Mouse (Mus musculus): ENCODE data around the gene Klhl33. TPM values are rescaled to one million over a fixed set of nuclear protein-coding genes. Genes with fewer than 3 reads are reported as not detected.
"Not testable (repeated sequence)": the region's sequence is repeated elsewhere in the genome, so short reads cannot be mapped to it uniquely, and the experiment has no call there.

Gene Klhl33
- polyA plus RNA-seq, 1 experiment from 2014 or later: 0.15 TPM

DNA sequence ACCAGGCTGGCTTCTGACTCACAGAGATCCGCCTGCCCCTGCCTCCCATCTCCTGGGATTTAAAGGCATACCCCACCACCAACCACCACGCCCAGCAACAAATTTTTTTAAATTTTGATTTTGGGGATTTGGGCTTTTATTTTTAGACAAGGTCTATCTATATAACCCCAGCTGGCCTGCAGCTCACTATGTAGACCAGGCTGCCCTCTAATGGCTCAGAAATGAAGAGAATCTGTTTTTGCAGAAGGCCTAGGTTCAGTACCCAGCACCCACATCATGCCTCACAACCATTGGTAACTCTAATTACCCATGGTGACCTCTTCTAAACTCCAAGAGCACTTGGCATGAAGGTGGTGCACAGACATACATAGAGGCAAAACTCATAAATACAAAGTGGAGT, 26.0 kb downstream of the Klhl33 start:
- Histone ChIP-seq H3K4me2 (no peak overlapping the region), H3K9me3 (replicated peaks) (no peaks in the 10 kb centered on the region), H3K27me3 (no peaks in the 10 kb centered on the region), H3K9ac (no peak overlapping the region), H3K4me3 (replicated peaks) (no peak overlapping the region), H3K36me3 (no peaks in the 10 kb centered on the region), H3K4me1 (replicated peaks) (peaks cover 16% of the 10 kb centered on the region), H3K27ac (no peak overlapping the region)
- 66% methylated on average over 2 of the region's 2 CpGs for WGBS (ENCODE audit: insufficient replicate concordance)
- DNase-seq (no peak), ATAC-seq (ENCODE audit: low read depth) (no peak)

DNA sequence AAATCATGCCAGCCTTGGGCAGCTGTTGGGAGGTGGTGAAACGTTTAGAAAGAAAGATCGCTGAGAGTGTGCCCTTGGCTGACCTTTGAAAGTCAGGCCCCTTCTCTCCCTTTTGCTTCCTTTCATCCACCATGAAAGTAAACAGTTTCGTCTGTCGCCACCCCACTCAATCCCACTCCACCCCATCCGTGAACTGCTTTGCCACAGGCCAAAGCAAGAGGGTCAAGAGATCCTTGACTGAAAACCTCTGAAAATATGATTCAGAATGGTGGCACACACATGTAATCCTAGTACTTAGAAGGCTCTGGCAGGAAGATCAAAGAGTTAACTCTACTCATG, 26.5 kb downstream of the Klhl33 start:
- Histone ChIP-seq H3K4me3 (replicated peaks) (peak overlapping the region; percentile 64), H3K4me2 (peak overlapping the region; percentile 75), H3K4me1 (replicated peaks) (peaks cover 16% of the 10 kb centered on the region), H3K9me3 (replicated peaks) (no peaks in the 10 kb centered on the region), H3K36me3 (no peaks in the 10 kb centered on the region), H3K27ac (no peak overlapping the region), H3K9ac (no peak overlapping the region), H3K27me3 (no peaks in the 10 kb centered on the region)
- 42% methylated on average over 5 of the region's 5 CpGs for WGBS (ENCODE audit: insufficient replicate concordance)
- no peak for ATAC-seq (ENCODE audit: low read depth)
- no peak for DNase-seq

DNA sequence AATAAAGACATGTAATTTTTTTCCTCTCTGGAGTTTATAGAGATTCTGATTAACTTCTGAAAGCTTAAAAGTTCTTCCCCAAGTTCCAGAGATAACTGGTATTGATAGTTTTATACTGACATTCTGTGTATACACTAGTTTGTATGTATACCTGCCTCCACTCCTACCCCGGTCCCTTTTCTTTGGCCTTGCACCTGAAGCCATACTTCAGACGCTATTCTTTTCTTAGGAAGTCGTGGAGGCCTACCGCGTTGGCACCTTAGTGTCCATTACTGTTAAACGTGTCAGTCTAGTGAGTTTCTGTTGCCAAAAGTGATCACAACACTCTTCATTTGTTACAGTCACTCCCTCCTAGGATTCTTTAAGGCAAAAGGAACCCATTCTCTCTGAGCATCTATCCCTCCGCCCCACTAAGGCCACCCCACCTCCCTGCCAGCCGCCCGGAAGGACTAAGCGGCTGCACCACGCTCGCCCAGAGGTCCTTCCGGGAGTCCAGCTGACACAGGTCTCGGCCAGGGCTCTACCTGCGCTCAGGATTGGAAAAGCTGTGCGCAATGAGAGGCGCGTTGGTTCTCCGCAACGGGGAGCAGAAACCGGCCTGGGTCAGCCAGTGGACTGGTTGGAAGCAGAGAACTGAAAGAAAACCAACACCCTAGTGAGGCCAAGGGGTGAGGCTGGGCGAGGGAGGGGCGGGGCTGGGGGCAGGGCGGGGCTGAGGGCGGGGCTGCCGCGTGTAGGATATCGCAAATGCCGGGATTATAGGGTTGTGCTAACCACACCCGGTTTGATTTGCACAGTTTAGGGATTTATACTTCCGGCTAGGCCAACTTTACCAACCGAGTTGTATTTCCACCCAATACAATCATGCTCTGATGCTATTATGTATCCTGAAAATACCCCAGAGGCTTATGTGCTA, 27.2 kb downstream of the Klhl33 start, which contains the start of gene Tep1:
Gene Tep1, minus strand, starts transcription at position 672 of the 916 bp plus-strand sequence.
- DNase-seq: peak; percentile 61
- Histone ChIP-seq H3K27me3 (no peaks in the 10 kb centered on the region), H3K4me1 (replicated peaks) (peaks cover 16% of the 10 kb centered on the region)

DNA sequence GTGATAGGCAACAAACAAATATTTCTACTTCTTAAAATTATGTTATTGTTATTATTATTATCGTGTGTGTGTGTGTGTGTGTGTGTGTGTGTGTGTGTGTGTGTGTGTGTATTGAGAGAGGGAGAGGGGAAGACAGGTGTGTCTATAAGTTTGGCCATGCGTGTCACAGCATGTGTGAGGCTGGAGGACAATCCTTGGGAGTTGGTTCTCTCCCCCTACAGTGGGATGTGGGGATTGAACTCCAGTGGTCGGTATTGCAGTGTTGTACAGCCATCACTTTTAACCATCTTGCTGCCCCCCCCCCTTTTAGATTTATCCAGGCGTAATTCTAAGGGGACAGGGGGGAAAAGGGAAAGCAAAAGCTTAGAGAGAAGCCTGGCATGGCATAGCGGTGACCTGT, 28.7 kb downstream of the Klhl33 start:
- Histone ChIP-seq H3K4me3 (replicated peaks) (no peak overlapping the region), H3K27ac (no peak overlapping the region), H3K9ac (no peak overlapping the region), H3K9me3 (replicated peaks) (no peaks in the 10 kb centered on the region), H3K4me1 (replicated peaks) (peaks cover 11% of the 10 kb centered on the region), H3K27me3 (no peaks in the 10 kb centered on the region), H3K36me3 (no peaks in the 10 kb centered on the region), H3K4me2 (no peak overlapping the region)
- WGBS (ENCODE audit: insufficient replicate concordance): 63% methylated on average over 5 of the region's 5 CpGs
- DNase-seq: no peak
- ATAC-seq (ENCODE audit: low read depth): no peak

More for the DNA sequence above, 27.2 kb downstream of the Klhl33 start, which contains the start of gene Tep1:
- whole genome bisulfite sequencing (ENCODE audit: insufficient replicate concordance): 5% methylated on average over 32 of the region's 32 CpGs
- peak; percentile 89 for ATAC-seq (ENCODE audit: low read depth)
- Histone ChIP-seq H3K9ac (peak within 1 kb of the TSS; percentile 69), H3K9me3 (replicated peaks) (no peaks in the 10 kb centered on the region), H3K27ac (peak within 1 kb of the TSS; percentile 50; the same call in 1 of the 2 replicates), H3K4me2 (peak within 1 kb of the TSS; percentile 75), H3K4me3 (replicated peaks) (peak within 1 kb of the TSS; percentile 64), H3K36me3 (no peaks in the 10 kb centered on the region)

DNA sequence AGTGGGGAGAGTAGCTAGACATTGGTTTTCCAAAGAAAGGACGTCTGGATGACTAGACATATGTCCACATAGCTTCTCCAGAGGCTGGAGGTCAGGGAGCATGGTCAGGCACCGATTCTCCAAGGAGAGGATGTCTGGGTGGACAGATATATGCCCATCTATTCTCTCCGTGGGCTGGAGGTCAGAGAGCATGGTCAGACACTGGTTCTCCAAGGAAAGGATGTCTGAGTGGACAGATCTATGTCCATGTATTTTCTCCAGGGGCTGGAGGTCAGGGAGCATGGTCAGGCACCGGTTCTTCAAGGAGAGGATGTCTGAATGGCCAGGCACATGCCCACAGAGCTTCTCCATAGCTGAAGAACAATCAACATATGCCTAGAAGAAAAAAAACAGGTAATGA, 29.1 kb downstream of the Klhl33 start:
- WGBS (ENCODE audit: insufficient replicate concordance): 60% methylated on average over 4 of the region's 4 CpGs
- H3K4me3 ChIP-seq (replicated peaks): no peak overlapping the region
- no peak for ATAC-seq (ENCODE audit: low read depth)

DNA sequence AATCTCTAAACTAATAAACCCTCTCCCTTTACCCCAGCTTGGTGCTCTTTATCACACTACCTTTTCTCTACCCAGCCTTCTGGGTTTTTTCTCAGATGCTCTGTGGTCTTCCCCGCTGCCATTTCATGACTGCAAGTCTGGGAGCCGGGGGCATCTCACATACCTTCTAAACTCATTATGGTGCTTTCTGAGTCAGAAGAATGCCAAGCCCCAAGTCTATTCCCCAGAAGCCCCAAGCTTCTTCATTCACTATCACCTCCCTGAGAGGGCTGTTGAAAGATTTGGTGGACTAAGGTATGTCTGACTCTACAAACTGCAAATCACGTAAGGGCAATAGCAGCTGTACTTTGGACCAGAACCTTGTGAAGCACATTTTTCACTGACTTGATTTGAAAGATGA, 30.3 kb downstream of the Klhl33 start:
- Histone ChIP-seq H3K4me3 (replicated peaks) (no peak overlapping the region), H3K9me3 (replicated peaks) (no peaks in the 10 kb centered on the region), H3K4me1 (replicated peaks) (peaks cover 11% of the 10 kb centered on the region), H3K4me2 (no peak overlapping the region), H3K9ac (no peak overlapping the region), H3K27ac (no peak overlapping the region), H3K27me3 (no peaks in the 10 kb centered on the region), H3K36me3 (no peaks in the 10 kb centered on the region)
- DNase-seq (no peak), ATAC-seq (ENCODE audit: low read depth) (no peak)
- 76% methylated on average over 3 of the region's 3 CpGs for WGBS (ENCODE audit: insufficient replicate concordance)

More for the DNA sequence above, 29.1 kb downstream of the Klhl33 start:
- DNase-seq: no peak
- Histone ChIP-seq H3K9ac (no peak overlapping the region), H3K27me3 (no peaks in the 10 kb centered on the region), H3K9me3 (replicated peaks) (no peaks in the 10 kb centered on the region), H3K4me1 (replicated peaks) (peaks cover 11% of the 10 kb centered on the region), H3K27ac (no peak overlapping the region), H3K36me3 (no peaks in the 10 kb centered on the region), H3K4me2 (no peak overlapping the region)

DNA sequence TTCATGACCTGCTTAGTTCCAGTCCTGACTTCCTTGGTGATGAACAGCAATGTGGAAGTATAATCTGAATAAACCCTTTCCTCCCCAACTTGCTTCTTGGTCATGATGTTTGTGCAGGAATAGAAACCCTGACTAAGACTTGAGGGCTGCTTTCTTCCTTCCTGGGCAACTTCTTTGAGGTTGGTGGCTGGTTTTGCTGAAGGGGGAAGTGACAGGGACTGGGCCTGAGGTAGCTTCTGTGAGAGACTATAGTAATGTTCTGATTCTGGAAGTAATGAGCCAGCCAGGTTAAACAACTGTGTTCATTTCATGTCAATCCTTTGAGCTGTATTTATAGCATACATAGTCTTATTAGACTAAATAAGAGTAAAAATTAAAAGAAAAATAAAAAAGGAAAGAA, 32.3 kb downstream of the Klhl33 start:
- H3K9me3 ChIP-seq (replicated peaks); H3K4me3 ChIP-seq (replicated peaks); H3K9ac ChIP-seq; H3K4me2 ChIP-seq; H3K4me1 ChIP-seq (replicated peaks); H3K27ac ChIP-seq; H3K27me3 ChIP-seq; ATAC-seq (ENCODE audit: low read depth); DNase-seq: not testable (repeated sequence)
- H3K36me3 ChIP-seq: peaks cover 11% of the 10 kb centered on the region

DNA sequence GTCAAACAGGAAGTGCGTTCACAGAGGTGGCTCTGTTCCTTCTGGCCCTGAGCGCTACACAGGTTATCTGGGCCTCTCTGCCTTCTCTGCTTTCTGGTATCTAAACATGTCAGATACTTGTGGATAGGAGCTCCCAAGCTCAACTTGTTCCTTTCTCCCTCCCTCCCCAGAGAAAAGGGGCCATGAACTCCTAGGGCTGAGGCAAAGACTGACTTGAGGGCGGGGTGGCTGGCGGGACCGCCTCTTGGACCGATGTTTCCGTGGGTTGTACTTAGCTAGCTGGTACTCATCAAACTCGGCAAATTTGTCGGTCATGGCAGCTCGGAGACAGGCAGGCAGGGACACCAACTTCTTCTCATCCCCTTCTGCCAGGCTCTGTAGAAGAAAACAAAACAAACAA, 34.7 kb downstream of the Klhl33 start:
- Histone ChIP-seq H3K36me3 (peaks cover 11% of the 10 kb centered on the region), H3K27me3 (no peaks in the 10 kb centered on the region), H3K4me2 (no peak overlapping the region), H3K9ac (no peak overlapping the region), H3K4me3 (replicated peaks) (no peak overlapping the region), H3K27ac (no peak overlapping the region), H3K9me3 (replicated peaks) (no peaks in the 10 kb centered on the region), H3K4me1 (replicated peaks) (no peaks in the 10 kb centered on the region)
- ATAC-seq (ENCODE audit: low read depth) (no peak), DNase-seq (no peak)
- WGBS (ENCODE audit: insufficient replicate concordance): 68% methylated on average over 10 of the region's 10 CpGs

DNA sequence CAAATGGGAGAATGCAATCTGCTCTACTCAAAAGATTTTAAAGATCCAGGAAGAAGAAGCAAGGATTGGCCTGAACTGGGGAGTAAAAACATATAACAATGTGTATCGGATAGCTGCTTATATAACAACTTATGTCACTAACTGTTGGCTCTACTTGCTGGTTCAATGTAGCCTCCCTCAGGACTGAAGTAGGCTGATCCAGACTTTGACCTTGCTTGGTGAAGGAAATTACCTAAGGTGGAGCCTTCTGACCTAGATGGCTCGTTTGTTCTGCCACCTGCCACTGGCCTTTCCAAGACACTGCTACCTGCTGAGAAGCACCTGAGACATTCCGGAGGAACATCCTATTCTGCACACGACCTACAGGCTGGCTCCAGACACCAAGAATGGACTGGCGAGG, 41.5 kb downstream of the Klhl33 start:
- Histone ChIP-seq H3K4me3 (replicated peaks) (no peak overlapping the region), H3K4me2 (no peak overlapping the region), H3K4me1 (replicated peaks) (no peaks in the 10 kb centered on the region), H3K27ac (no peak overlapping the region), H3K27me3 (no peaks in the 10 kb centered on the region), H3K9me3 (replicated peaks) (no peaks in the 10 kb centered on the region), H3K9ac (no peak overlapping the region), H3K36me3 (peaks cover 14% of the 10 kb centered on the region)
- 73% methylated on average over 5 of the region's 5 CpGs for WGBS (ENCODE audit: insufficient replicate concordance)
- no peak for DNase-seq
- no peak for ATAC-seq (ENCODE audit: low read depth)

Other genes with a start within 250 kb of the Klhl33 start
- gene Olfr747, start 204.3 kb downstream of the Klhl33 start, polyA plus RNA-seq (2015; fragmentation: Nextera tagmentation; extraction: Ambion mirVana): not detected in 2 replicates
- not detected in 2 replicates for gene Olfr748, start 190.1 kb downstream of the Klhl33 start, polyA plus RNA-seq (2015; fragmentation: Nextera tagmentation; extraction: Ambion mirVana)
- gene Olfr749, start 152.4 kb downstream of the Klhl33 start, polyA plus RNA-seq (2015; fragmentation: Nextera tagmentation; extraction: Ambion mirVana): not detected in 2 replicates
- gene Ttc5, start 112.0 kb downstream of the Klhl33 start, polyA plus RNA-seq (2015; fragmentation: Nextera tagmentation; extraction: Ambion mirVana): 21.5 and 22.3 TPM in 2 replicates
- not detected in 2 replicates for gene Ccnb1ip1, start 89.8 kb downstream of the Klhl33 start, polyA plus RNA-seq (2015; fragmentation: Nextera tagmentation; extraction: Ambion mirVana)
- gene Parp2, start 89.7 kb downstream of the Klhl33 start, polyA plus RNA-seq (2015; fragmentation: Nextera tagmentation; extraction: Ambion mirVana): 39.5 and 43.8 TPM in 2 replicates
- 2.2 and 2.5 TPM in 2 replicates for gene Tep1, start 26.9 kb downstream of the Klhl33 start, polyA plus RNA-seq (2015; fragmentation: Nextera tagmentation; extraction: Ambion mirVana)
- 64.9 and 66.3 TPM in 2 replicates for gene Osgep, start 27.4 kb upstream of the Klhl33 start, polyA plus RNA-seq (2015; fragmentation: Nextera tagmentation; extraction: Ambion mirVana)
- 116 and 131 TPM in 2 replicates for gene Apex1, start 27.5 kb upstream of the Klhl33 start, polyA plus RNA-seq (2015; fragmentation: Nextera tagmentation; extraction: Ambion mirVana)
- gene Pip4p1, start 33.3 kb upstream of the Klhl33 start, polyA plus RNA-seq (2015; fragmentation: Nextera tagmentation; extraction: Ambion mirVana): 22.7 and 23.2 TPM in 2 replicates
- gene Pnp, start 33.6 kb upstream of the Klhl33 start, polyA plus RNA-seq (2015; fragmentation: Nextera tagmentation; extraction: Ambion mirVana): 82.4 and 85.0 TPM in 2 replicates
- gene Gm49342, start 47.0 kb upstream of the Klhl33 start, polyA plus RNA-seq (2015; fragmentation: Nextera tagmentation; extraction: Ambion mirVana): not detected in 2 replicates
- gene Pnp2, start 58.5 kb upstream of the Klhl33 start, polyA plus RNA-seq (2015; fragmentation: Nextera tagmentation; extraction: Ambion mirVana): 7.6 and 8.5 TPM in 2 replicates
- gene Rnase10, start 110.2 kb upstream of the Klhl33 start, polyA plus RNA-seq (2015; fragmentation: Nextera tagmentation; extraction: Ambion mirVana): not detected in 2 replicates
- gene Rnase9, start 144.4 kb upstream of the Klhl33 start, polyA plus RNA-seq (2015; fragmentation: Nextera tagmentation; extraction: Ambion mirVana): not detected in 2 replicates
- not detected in 2 replicates for gene Rnase11, start 152.7 kb upstream of the Klhl33 start, polyA plus RNA-seq (2015; fragmentation: Nextera tagmentation; extraction: Ambion mirVana)
- gene Rnase12, start 160.2 kb upstream of the Klhl33 start, polyA plus RNA-seq (2015; fragmentation: Nextera tagmentation; extraction: Ambion mirVana): 1.6 and 1.8 TPM in 2 replicates
- gene Olfr750, start 176.9 kb upstream of the Klhl33 start, polyA plus RNA-seq (2015; fragmentation: Nextera tagmentation; extraction: Ambion mirVana): not detected in 2 replicates
- 14.1 and 15.7 TPM in 2 replicates for gene Rnase4, start 193.6 kb upstream of the Klhl33 start, polyA plus RNA-seq (2015; fragmentation: Nextera tagmentation; extraction: Ambion mirVana)
- 3.7 and 4.6 TPM in 2 replicates for gene Ang, start 193.6 kb upstream of the Klhl33 start, polyA plus RNA-seq (2015; fragmentation: Nextera tagmentation; extraction: Ambion mirVana)
- gene Eddm3b, start 216.9 kb upstream of the Klhl33 start, polyA plus RNA-seq (2015; fragmentation: Nextera tagmentation; extraction: Ambion mirVana): not detected in 2 replicates
- 2.6 and 2.7 TPM in 2 replicates for gene Rnase6, start 226.4 kb upstream of the Klhl33 start, polyA plus RNA-seq (2015; fragmentation: Nextera tagmentation; extraction: Ambion mirVana)
- gene Rnase1, start 249.3 kb upstream of the Klhl33 start, polyA plus RNA-seq (2015; fragmentation: Nextera tagmentation; extraction: Ambion mirVana): 0.12 TPM in 1 of 2 replicates, not detected in the other